8 mouse cellular contexts compared by ENCODE assay signal in genomic region chrX:111696356-111697282, GRCm38 (mm10). TPM values are rescaled to one million over a fixed set of nuclear protein-coding genes. Genes with fewer than 3 reads are reported as not detected.
DNase-seq lines count a peak whose midpoint lies in the region; ATAC-seq and TF ChIP-seq lines count a peak whose summit lies in the region.

Gene Hdx (minus strand): TSS chrX:111697079.

- TF ChIP-seq POLR2A in olfactory bulb, adult 2 months (IDR thresholded peaks at IDR 0.05; ENCODE audit: insufficient read depth, low read depth, low read length) = no peak

- H3K4me2 ChIP-seq in liver, embryonic 14.5 days (ENCODE audit: low read depth) = peak within 1 kb of the TSS; percentile 24; the same call in 1 of the 2 replicates

- TF ChIP-seq EP300 in liver, embryonic 14.5 days (IDR thresholded peaks at IDR 0.05; ENCODE audit: low read depth) = no peak

- H3K9ac ChIP-seq in liver, embryonic 14.5 days (replicated peaks) = no peak within 1 kb of the TSS

- no peaks in the 10 kb centered on the region for H3K36me3 ChIP-seq in liver, embryonic 14.5 days (replicated peaks; ENCODE audit: control insufficient read depth, insufficient read depth, low read depth)

- 12% methylated on average over 26 of the region's 26 CpGs for WGBS in liver, embryonic 14.5 days (ENCODE audit: insufficient replicate concordance)
- 21% methylated on average over 26 of the region's 26 CpGs for WGBS in olfactory bulb, adult 2 months

- no peaks in the 10 kb centered on the region for H3K4me1 ChIP-seq in liver, embryonic 14.5 days (replicated peaks; ENCODE audit: control insufficient read depth in 2 of 2, insufficient read depth in 2 of 2, low read length in 1 of 2)
- H3K4me1 ChIP-seq in olfactory bulb, adult 2 months (ENCODE audit: control insufficient read depth, insufficient read depth, low read length) = no peaks in the 10 kb centered on the region

- H3K27ac ChIP-seq in liver, embryonic 14.5 days = no peak within 1 kb of the TSS
- peak within 1 kb of the TSS; percentile 73 for H3K27ac ChIP-seq in olfactory bulb, adult 2 months (ENCODE audit: insufficient read depth, low read depth, low read length)

- H3K27me3 ChIP-seq in liver, embryonic 14.5 days (ENCODE audit: control insufficient read depth, insufficient read depth, low read length) = no peaks in the 10 kb centered on the region

- no peak for TF ChIP-seq CTCF in liver, embryonic 14.5 days (IDR thresholded peaks at IDR 0.05; ENCODE audit: low read depth)
- TF ChIP-seq CTCF in olfactory bulb, adult 2 months (IDR thresholded peaks at IDR 0.05; ENCODE audit: insufficient read depth, low read depth, low read length) = no peak

- H3K4me3 ChIP-seq in liver, embryonic 14.5 days (ENCODE audit: insufficient read depth in 1 of 2, low read depth in 2 of 2, low read length in 2 of 2) = peak within 1 kb of the TSS in 1 of 2 experiments; percentile 54; a peak in 2 of 4 replicates
- H3K4me3 ChIP-seq in olfactory bulb, adult 2 months (ENCODE audit: insufficient read depth, low read depth, low read length) = peak within 1 kb of the TSS; percentile 68

- DNase-seq in Muller cell, postnatal 12 days (ENCODE audit: inconsistent ontology term) = peak; percentile 85
- DNase-seq in cerebellum, adult 8-10 months = peak; percentile 55
- DNase-seq in forelimb bud, embryonic 11.5 days (ENCODE audit: low read depth, low spot score) = peak; percentile 70
- DNase-seq in heart, postnatal 25 days (ENCODE audit: low spot score) = peak; percentile 11
- peak; percentile 52 for DNase-seq in layer of hippocampus, adult 11-12 months (ENCODE audit: low spot score)
- DNase-seq in liver, embryonic 14.5 days (ENCODE audit: low read depth in 3 of 3, low spot score in 3 of 3) = no peak

- ATAC-seq in liver, embryonic 14.5 days (ENCODE audit: insufficient read depth) = no peak
- ATAC-seq in monocyte, adult 5-6 weeks (replicated peaks; ENCODE audit: insufficient number of reproducible peaks, low FRiP score, low TSS enrichment, poor library complexity, severe bottlenecking) = no peak

- no peaks in the 10 kb centered on the region for H3K9me3 ChIP-seq in liver, embryonic 14.5 days (ENCODE audit: control insufficient read depth, low read length)

- intact Hi-C loops in heart, postnatal 25 days (cut with DNase I) = no loop called here

RNA-seq across cellular contexts. Expression of gene Hdx, which starts in this region (rescaled TPM):
- total RNA-seq in heart, postnatal 25 days (2021) = under 1 TPM; 0.10 to 0.14 TPM
- 0.06 TPM in 2 replicates for polyA plus RNA-seq in liver, embryonic 14.5 days (2012; rRNA removed)
- 0.05 TPM in 1 of 2 replicates, not detected in the other for polyA plus RNA-seq in liver, embryonic 14.5 days (2014; fragmentation: Nextera tagmentation; extraction: Ambion mirVana)
- polyA plus RNA-seq in olfactory bulb, adult 2 months (2012; ENCODE audit: insufficient read depth, insufficient read length, low replicate concordance, missing spikeins) = not detected in 2 replicates
- total RNA-seq in monocyte, adult 5-6 weeks (2017) = not detected in 3 replicates

Comparison
In these comparisons a context has a peak if more than half of its experiments do, and no peak if none do; other contexts are left out.
1. Peak in DNase-seq in heart, postnatal 25 days; RNA of the gene not detected or under 1 TPM.
2. DNase-seq: peak in Muller cell, postnatal 12 days (single experiment), cerebellum, adult 8-10 months (single experiment), forelimb bud, embryonic 11.5 days (single experiment) and layer of hippocampus, adult 11-12 months (single experiment); none in liver, embryonic 14.5 days (0 of 3).